Mouse (Mus musculus) embryonic facial prominence, embryonic 10.5 days (tissue): ENCODE data around the gene Renbp. TPM values are rescaled to one million over a fixed set of nuclear protein-coding genes. Genes with fewer than 3 reads are reported as not detected.

ENCODE experiments used
- DNase-seq: peaks from one replicate; pipeline ENCODE4 v3.0.0-alpha.2; 2017; ENCODE audit warnings: low spot score
- H3K27ac ChIP-seq: fragments of 300-500 bp; sonication (generic); replicated peaks from 2 replicates; pipeline ENCODE4 v1.5.1; 2016; ENCODE audit warnings: mild to moderate bottlenecking
- H3K27me3 ChIP-seq: fragments of 300-500 bp; sonication (generic); replicated peaks from 2 replicates; pipeline ENCODE4 v1.6.1; 2016; ENCODE audit warnings: low read depth, mild to moderate bottlenecking; ENCODE audit not compliant: poor library complexity, severe bottlenecking
- H3K36me3 ChIP-seq: fragments of 300-500 bp; sonication (generic); replicated peaks from 2 replicates; pipeline ENCODE4 v1.6.1; 2016; ENCODE audit warnings: mild to moderate bottlenecking, moderate library complexity
- H3K4me1 ChIP-seq: fragments of 300-500 bp; sonication (generic); 2 replicates; pipeline ENCODE4 v1.6.1; 2016
- H3K4me3 ChIP-seq: fragments of 300-500 bp; sonication (generic); 2 replicates; pipeline ENCODE4 v1.5.1; 2016; ENCODE audit warnings: mild to moderate bottlenecking, moderate library complexity
- H3K9me3 ChIP-seq: fragments of 300-500 bp; sonication (generic); 2 replicates; pipeline ENCODE4 v1.6.1; 2016; ENCODE audit warnings: mild to moderate bottlenecking
- WGBS: fragments of 180-500 bp; shearing (Covaris S2); methylation state at CpG from one replicate; pipeline ENCODE4 v1.1.7; 2016; 5-methylcytosine and 5-hydroxymethylcytosine counted together
- polyA plus RNA-seq: library from polyadenylated mRNA; unstranded; fragments of >200 nt; fragmentation: Nextera tagmentation; extraction: Ambion mirVana; gene quantifications from 2 replicates; pipeline ENCODE4 v1.2.1, GENCODE M21; 2016

Gene Renbp
- polyA plus RNA-seq, 1 experiment from 2014 or later = 22.4 TPM

DNA sequence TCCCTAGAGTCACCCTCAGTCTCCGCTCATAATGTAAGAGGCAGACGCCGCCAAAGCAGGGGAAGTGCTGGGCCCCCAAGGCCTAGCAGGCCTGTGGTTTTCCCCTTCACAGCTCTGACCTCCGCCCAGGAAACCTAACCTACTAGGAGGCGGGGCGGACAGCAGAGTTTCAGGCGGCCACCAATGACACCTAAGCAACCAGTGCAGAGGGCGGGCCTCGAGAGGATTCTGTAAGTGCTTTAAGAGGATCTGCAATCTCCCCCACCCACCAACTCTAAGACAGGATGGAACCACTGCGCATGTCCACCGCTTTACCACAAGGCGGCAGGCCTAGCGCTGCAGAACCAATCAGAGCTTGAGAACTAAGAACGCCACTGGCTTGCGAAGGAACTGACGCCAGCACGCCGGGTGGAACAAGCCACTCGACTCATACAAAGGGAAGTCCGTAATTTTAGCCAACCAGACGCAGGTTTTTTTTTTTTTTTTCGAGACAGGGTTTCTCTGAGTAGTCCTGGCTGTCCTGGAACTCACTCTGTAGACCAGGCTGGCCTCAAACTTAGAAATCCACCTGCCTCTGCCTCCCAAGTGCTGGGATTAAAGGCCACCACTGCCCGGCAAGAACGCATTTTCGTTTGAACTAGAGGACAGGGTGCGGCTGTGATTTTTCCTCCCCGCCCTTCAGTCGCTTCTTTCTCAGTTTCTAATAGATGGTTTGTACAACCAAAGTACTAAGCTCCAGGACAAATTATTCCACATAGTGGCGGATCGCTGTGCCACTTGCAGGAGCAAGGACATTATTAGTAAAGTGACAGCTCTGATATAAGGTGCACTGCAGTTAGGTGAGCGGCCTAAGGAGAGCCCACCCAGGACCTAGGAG is 15.6 kb downstream of the Renbp start:
- Histone ChIP-seq H3K36me3 (peaks cover 37% of the 10 kb centered on the region), H3K27ac (peak overlapping the region; percentile 77), H3K4me3 (peak overlapping the region; percentile 39), H3K4me1 (peaks cover 7% of the 10 kb centered on the region), H3K27me3 (peaks cover 15% of the 10 kb centered on the region), H3K9me3 (no peaks in the 10 kb centered on the region)
- DNase-seq = peak; percentile 92
- 27% methylated on average over 31 of the region's 31 CpGs for WGBS

DNA sequence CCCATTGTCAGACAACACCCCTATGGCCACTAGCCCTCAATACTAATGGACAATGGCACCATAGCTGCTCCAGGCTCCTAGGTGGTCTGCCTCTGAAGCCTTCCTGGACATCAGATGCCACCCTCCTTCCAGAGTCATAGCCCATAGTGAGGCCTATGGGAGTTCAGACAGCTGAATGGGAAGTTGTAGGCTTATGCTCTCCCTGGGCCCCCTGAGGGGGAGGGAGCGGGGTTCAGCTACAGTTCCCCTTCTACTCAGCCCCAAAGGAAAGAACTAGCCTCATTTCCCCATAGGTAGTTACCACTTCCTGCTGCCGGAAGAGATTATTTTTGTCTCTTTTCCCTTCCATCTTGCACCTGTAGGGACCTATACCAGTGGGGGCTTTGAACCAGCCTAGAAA is 19.1 kb downstream of the Renbp start:
- Histone ChIP-seq H3K4me3 (no peak overlapping the region), H3K27ac (no peak overlapping the region), H3K27me3 (peaks cover 15% of the 10 kb centered on the region), H3K9me3 (no peaks in the 10 kb centered on the region), H3K4me1 (peaks cover 7% of the 10 kb centered on the region), H3K36me3 (peaks cover 3% of the 10 kb centered on the region; the same call in 1 of the 2 replicates)
- DNase-seq = no peak
- 82% methylated on average over 2 of the region's 2 CpGs for WGBS

DNA sequence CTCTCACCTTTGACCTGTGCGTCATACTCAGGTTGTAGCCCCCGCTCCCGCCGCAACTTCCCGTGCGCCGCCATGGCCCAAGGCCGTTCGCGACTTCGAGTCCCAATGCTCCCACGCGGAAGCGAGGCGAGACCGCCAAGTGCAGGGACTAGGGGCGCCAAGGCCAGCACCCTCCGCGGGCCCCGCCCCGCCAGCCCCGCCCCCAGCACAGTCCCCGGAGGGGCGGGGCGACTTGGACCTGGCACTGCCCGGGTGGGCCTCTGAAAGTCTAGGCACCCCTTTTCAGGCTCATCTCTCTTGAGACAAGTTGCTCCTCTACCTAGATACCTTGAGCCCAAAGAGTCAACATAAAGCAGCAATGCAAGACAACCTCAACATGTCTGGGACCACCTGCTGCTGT is 19.5 kb downstream of the Renbp start:
- Histone ChIP-seq H3K36me3 (no peaks in the 10 kb centered on the region), H3K4me3 (peak overlapping the region; percentile 47), H3K27me3 (peaks cover 15% of the 10 kb centered on the region), H3K27ac (no peak overlapping the region), H3K4me1 (peaks cover 7% of the 10 kb centered on the region), H3K9me3 (no peaks in the 10 kb centered on the region)
- peak; percentile 21 for DNase-seq
- 19% methylated on average over 26 of the region's 26 CpGs for WGBS

DNA sequence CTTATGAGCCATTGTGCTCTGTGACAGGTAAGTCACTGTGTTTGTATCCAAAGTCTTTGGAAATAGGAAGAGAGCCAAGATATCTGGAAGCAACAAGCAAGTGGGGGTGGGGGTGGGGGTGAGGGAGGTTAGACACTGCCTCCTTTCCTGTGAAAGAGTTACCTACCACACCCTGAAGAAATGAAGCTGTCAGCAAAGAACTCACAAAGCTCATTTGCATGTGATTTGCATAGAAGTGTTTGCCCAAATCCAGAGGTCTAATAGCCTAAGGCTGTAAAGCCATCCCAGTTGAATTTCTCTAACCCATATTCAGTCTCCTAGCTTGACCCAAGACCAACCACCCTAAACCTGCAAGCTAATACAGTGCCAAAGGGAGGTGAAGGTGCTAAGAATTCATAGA is 20.2 kb downstream of the Renbp start:
- Histone ChIP-seq H3K27me3 (peaks cover 15% of the 10 kb centered on the region), H3K4me1 (peaks cover 7% of the 10 kb centered on the region), H3K4me3 (peak overlapping the region; percentile 47; the same call in 1 of the 2 replicates), H3K36me3 (no peaks in the 10 kb centered on the region), H3K9me3 (no peaks in the 10 kb centered on the region), H3K27ac (no peak overlapping the region)
- no peak for DNase-seq

DNA sequence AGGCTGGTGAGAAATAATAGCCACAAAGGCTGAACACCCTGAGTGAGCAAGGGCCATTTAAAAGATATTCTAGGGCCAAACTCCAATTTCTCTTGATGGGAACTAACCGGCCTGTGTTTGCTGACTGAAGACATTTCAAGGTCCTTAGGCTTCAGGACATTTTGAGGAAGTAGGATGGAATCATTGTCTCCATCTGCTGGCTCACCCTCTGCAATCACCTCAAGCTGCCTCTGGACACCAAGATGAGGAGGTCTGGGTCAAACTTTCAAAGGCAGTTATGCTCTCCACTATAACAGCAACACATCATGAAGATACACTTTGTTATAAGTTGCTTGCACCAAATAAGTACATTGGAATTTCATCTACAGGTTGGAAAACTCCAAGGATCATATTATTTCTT is 20.6 kb downstream of the Renbp start:
- Histone ChIP-seq H3K27me3 (peaks cover 15% of the 10 kb centered on the region), H3K4me1 (peaks cover 7% of the 10 kb centered on the region), H3K4me3 (no peak overlapping the region), H3K9me3 (no peaks in the 10 kb centered on the region), H3K27ac (no peak overlapping the region), H3K36me3 (no peaks in the 10 kb centered on the region)
- WGBS = 69% methylated on average over 1 of the region's 1 CpGs
- no peak for DNase-seq

DNA sequence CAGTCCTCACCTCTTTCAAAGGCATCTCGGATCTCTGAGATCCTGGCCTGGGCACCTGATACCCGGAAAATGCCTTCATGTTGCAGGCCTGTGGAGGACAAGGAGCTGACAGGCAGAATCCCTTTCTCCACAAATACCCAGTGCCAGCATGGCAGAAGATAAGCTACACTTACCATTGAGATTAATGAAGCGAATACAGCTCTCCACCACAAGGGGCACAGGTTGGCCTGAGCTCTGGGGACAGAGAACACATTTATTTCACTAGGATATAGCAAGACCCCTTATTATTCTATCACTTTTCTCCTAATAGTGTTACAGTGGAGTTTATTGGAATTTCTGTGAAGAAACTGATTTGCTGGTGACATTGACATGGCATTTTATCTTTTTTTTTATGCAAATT is 32.7 kb downstream of the Renbp start:
- Histone ChIP-seq H3K4me3 (no peak overlapping the region), H3K27me3 (peaks cover 21% of the 10 kb centered on the region; the same call in 1 of the 2 replicates), H3K36me3 (no peaks in the 10 kb centered on the region), H3K4me1 (no peaks in the 10 kb centered on the region), H3K9me3 (no peaks in the 10 kb centered on the region), H3K27ac (no peak overlapping the region)
- WGBS = 79% methylated on average over 3 of the region's 3 CpGs
- DNase-seq = no peak

DNA sequence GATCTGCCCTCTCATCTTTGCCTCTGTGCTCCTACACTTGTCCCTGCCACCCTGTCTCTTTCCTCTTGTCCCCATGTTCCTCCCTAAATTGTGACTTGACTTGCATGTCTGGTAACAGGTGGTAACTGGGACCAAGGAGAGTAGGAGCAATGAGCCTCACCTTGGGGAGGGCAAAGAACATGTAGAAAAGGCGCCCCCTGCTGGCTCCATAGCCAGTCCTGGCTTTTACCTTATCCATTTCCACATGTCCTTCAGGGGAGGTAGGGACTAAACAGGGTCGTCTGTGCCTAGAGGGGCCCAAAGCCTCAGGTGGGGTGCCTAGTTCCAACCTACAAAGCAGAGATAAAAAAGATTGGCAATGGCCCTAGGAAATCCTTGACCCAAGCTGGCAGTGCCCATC is 34.9 kb downstream of the Renbp start, which contains the start of gene L1cam:
L1cam (minus strand) TSS at position 387 of the 400 bp plus-strand sequence.
- H3K4me1 ChIP-seq = no peaks in the 10 kb centered on the region
- peak; percentile 62 for DNase-seq
- 30% methylated on average over 2 of the region's 2 CpGs for WGBS
- no peak within 1 kb of the TSS for H3K27ac ChIP-seq
- no peaks in the 10 kb centered on the region for H3K36me3 ChIP-seq
- no peaks in the 10 kb centered on the region for H3K9me3 ChIP-seq
- no peak within 1 kb of the TSS for H3K4me3 ChIP-seq
- H3K27me3 ChIP-seq = peaks cover 30% of the 10 kb centered on the region; the same call in 1 of the 2 replicates

DNA sequence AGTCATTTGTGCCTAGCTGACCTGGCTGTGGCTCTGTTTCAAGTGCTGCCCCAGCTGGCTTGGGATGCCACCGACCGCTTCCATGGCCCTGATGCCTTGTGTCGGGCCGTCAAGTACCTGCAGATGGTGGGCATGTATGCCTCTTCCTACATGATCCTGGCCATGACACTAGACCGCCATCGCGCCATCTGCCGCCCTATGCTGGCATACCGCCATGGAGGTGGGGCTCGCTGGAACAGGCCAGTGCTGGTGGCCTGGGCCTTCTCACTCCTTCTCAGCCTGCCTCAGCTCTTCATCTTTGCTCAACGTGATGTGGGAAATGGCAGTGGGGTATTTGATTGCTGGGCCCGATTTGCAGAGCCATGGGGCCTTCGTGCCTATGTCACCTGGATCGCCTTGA is 37.8 kb downstream of the Renbp start:
- no peaks in the 10 kb centered on the region for H3K9me3 ChIP-seq
- H3K4me3 ChIP-seq = no peak overlapping the region
- WGBS = 91% methylated on average over 14 of the region's 14 CpGs
- DNase-seq = no peak
- H3K27me3 ChIP-seq = peaks cover 22% of the 10 kb centered on the region; the same call in 1 of the 2 replicates
- H3K36me3 ChIP-seq = no peaks in the 10 kb centered on the region
- no peaks in the 10 kb centered on the region for H3K4me1 ChIP-seq
- no peak overlapping the region for H3K27ac ChIP-seq

DNA sequence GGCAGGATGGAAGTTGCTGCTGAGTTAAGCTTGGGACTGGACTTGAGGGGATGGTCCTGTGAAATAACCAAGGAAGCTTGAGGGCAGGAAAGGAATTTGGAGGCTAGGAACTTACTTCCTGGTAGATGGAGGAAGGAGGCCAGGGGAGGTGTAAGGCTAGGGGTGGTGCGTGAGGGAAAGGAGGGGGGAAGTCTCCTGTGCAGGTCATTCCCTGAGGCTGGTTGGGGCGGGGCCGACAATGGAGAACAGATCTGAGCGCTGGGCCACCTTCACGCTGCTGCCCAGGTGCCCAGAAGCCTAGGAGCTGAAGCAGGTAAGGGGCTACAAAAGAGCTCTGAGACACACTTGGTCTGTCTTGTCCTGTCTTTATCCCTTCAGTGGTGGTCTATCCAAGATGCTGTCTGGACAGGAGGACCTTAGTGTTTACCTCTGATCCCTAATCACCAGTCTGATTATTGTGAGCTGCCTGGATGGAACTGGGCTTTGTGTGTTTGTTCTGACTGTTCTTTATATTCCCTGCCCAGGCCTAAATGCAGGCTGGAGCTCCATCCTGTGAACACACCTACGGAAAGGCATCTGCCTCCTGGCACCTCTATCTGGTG is 39.0 kb downstream of the Renbp start, which contains the start of gene Avpr2:
Avpr2 (plus strand) TSS at position 552 of the 602 bp plus-strand sequence.
- 75% methylated on average over 6 of the region's 6 CpGs for WGBS
- H3K4me1 ChIP-seq = no peaks in the 10 kb centered on the region
- no peaks in the 10 kb centered on the region for H3K9me3 ChIP-seq
- no peaks in the 10 kb centered on the region for H3K36me3 ChIP-seq
- peaks cover 13% of the 10 kb centered on the region; the same call in 1 of the 2 replicates for H3K27me3 ChIP-seq
- DNase-seq = no peak
- no peak within 1 kb of the TSS for H3K4me3 ChIP-seq
- no peak within 1 kb of the TSS for H3K27ac ChIP-seq

DNA sequence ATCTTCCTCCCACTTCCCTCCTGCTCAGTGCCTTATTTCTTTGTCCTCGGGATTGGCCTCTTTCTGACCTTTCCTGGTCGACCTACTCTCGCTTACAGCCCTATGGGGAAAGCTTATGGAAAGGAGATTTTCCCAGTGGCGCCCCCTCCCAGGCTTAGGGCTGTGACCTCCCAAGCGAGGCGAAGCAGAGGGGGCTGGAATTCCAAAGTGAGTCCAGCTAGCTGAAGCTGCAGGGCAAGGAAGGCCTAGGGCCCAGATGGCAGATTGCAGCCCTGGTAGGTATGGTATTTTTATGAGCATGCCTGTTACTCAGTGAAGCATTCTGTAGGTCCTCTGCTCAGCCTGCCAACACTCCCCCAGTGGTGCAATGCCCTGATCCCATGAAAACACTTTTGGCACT is 49.2 kb downstream of the Renbp start:
- Histone ChIP-seq H3K4me1 (peaks cover 14% of the 10 kb centered on the region; the same call in 1 of the 2 replicates), H3K4me3 (no peak overlapping the region), H3K27ac (no peak overlapping the region), H3K27me3 (peaks cover 44% of the 10 kb centered on the region), H3K36me3 (no peaks in the 10 kb centered on the region), H3K9me3 (no peaks in the 10 kb centered on the region)
- peak; percentile 15 for DNase-seq
- WGBS = 14% methylated on average over 6 of the region's 6 CpGs

DNA sequence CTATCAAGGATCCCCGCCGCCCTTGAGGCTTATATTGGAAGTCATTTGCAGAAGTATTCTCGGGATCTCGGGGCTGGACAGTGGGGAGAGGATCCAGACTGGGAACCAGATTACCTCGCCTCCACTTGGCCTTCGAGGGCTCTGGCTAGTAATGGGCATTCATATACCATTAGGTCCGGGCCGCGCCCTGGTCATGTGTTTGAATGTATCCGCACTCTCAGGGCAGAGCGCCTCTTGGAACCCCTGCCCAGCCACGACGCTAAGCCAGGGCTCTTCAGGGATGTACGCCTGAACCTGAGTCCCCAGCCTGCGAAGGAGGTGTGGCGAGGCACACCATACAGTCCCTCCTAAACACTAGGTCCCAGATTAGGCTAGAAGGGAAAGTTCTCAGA is 49.6 kb downstream of the Renbp start:
- Histone ChIP-seq H3K4me1 (peaks cover 14% of the 10 kb centered on the region; the same call in 1 of the 2 replicates), H3K27me3 (peaks cover 44% of the 10 kb centered on the region), H3K27ac (no peak overlapping the region), H3K4me3 (peak overlapping the region; percentile 57), H3K9me3 (no peaks in the 10 kb centered on the region), H3K36me3 (no peaks in the 10 kb centered on the region)
- 20% methylated on average over 16 of the region's 16 CpGs for WGBS
- DNase-seq = peak; percentile 12

DNA sequence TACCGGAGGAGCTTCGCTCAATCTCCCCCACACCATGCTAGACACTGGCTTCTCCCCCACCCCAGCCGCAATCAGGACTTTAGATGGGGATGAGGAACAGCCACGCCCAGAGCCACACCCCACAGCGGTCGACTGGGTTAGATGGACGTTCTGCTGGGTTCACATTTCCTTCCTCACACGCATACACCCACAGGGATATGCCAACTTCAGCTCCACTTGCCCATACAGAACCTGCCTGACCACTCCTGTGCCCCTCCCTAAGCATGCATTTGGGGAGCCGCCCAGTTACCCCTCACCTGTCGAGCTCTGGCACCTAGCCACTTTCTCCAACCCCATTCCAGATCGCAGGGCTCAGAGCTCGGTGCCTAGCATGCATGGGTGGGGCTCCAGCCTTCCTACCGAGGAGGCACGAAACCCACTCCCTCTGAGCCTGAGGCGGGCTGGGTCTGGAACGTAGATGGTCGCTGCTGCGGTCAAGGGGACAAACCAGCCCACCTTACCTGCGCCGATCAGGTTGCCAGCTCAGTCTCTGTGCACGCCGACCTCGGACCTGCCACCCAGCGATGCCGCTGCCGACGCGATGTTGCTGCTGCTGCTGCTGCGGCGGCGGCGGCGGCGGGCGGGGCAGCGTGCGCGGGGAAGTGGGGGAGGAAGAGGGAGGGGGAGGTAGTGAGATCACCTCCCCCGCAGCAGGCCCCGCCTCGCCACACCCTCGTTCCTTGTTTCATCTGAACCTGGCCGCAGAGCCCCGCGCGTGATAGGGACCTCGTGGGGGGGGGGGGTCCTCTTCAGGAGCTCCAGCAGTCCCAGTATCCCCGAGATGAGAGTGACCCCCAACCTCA is 50.2 kb downstream of the Renbp start:
- H3K9me3 ChIP-seq = no peaks in the 10 kb centered on the region
- no peak overlapping the region; the same call in 1 of the 2 replicates for H3K27ac ChIP-seq
- H3K4me1 ChIP-seq = peaks cover 14% of the 10 kb centered on the region; the same call in 1 of the 2 replicates
- DNase-seq = peak; percentile 60
- peak overlapping the region; percentile 57 for H3K4me3 ChIP-seq
- 25% methylated on average over 48 of the region's 48 CpGs for WGBS
- no peaks in the 10 kb centered on the region for H3K36me3 ChIP-seq
- peaks cover 46% of the 10 kb centered on the region for H3K27me3 ChIP-seq
